Mouse (Mus musculus) C2C12 (cell line): ENCODE measurements around the gene Olfr1185-ps1. TPM values are rescaled to one million over a fixed set of nuclear protein-coding genes. Genes with fewer than 3 reads are reported as not detected.
"Not testable (repeated sequence)": the region's sequence is repeated elsewhere in the genome, so short reads cannot be mapped to it uniquely, and the experiment has no call there.

Experiments
- H3K27me3 ChIP-seq: one replicate; pipeline ENCODE4 v1.6.1; 2011; ENCODE audit not compliant: control insufficient read depth, insufficient read depth, insufficient read length
- H3K36me3 ChIP-seq: one replicate; pipeline ENCODE4 v1.6.1; 2011; ENCODE audit not compliant: control insufficient read depth, insufficient read depth
- H3K4me3 ChIP-seq: one replicate; pipeline ENCODE4 v1.5.1; 2011; ENCODE audit warnings: mild to moderate bottlenecking, control low read depth; ENCODE audit not compliant: poor library complexity, insufficient read depth, severe bottlenecking
- H3K79me2 ChIP-seq: one replicate; pipeline ENCODE4 v1.6.1; 2011; ENCODE audit not compliant: control insufficient read depth, insufficient read depth
- H3K79me3 ChIP-seq: one replicate; pipeline ENCODE4 v1.6.1; 2011; ENCODE audit warnings: low read depth, control low read depth
- H3ac ChIP-seq: one replicate; pipeline ENCODE3; 2011; ENCODE audit warnings: low read depth; ENCODE audit not compliant: control insufficient read depth, insufficient read length
- CEBPB ChIP-seq: IDR thresholded peaks from one replicate; pipeline ENCODE4 v1.6.1; 2011; ENCODE audit warnings: low read depth, mild to moderate bottlenecking, control low read depth, moderate library complexity
- CTCF ChIP-seq: IDR thresholded peaks from one replicate; pipeline ENCODE4 v1.5.1; 2011; ENCODE audit not compliant: control insufficient read depth, insufficient read depth, insufficient read length
- FOSL1 ChIP-seq: IDR thresholded peaks from one replicate; pipeline ENCODE4 v1.8.0; 2011; ENCODE audit warnings: mild to moderate bottlenecking, low read length; ENCODE audit not compliant: poor library complexity, insufficient read depth, severe bottlenecking
- MAX ChIP-seq: IDR thresholded peaks from one replicate; pipeline ENCODE4 v1.6.1; 2011; ENCODE audit warnings: mild to moderate bottlenecking, control low read depth
- MYOD1 ChIP-seq: IDR thresholded peaks from one replicate; pipeline ENCODE4 v1.6.1; 2011; ENCODE audit warnings: low read depth; ENCODE audit not compliant: control insufficient read depth, insufficient read length
- MYOG ChIP-seq: IDR thresholded peaks from one replicate; pipeline ENCODE4 v1.6.1; 2011; ENCODE audit not compliant: control insufficient read depth, insufficient read length; ENCODE audit errors: extremely low read depth
- USF1 ChIP-seq: IDR thresholded peaks from one replicate; pipeline ENCODE4 v1.6.1; 2011; ENCODE audit warnings: low read depth, mild to moderate bottlenecking, control low read depth, moderate library complexity
- long read RNA-seq, 2 experiments: library from polyadenylated mRNA; unstranded; transcript quantifications; one replicate each; pipeline ENCODE4 v2.0.0; 2019 to 2020
- polyA plus RNA-seq: library from polyadenylated mRNA; unstranded; fragments of >200 nt; fragmentation: generic; extraction: Trizol; gene quantifications from one replicate; pipeline ENCODE4 v1.2.1, GENCODE M21; 2012; ENCODE audit warnings: missing spikeins

Gene Olfr1185-ps1
- not detected for polyA plus RNA-seq
- long read RNA-seq, experiment 1: 0 reads
- long read RNA-seq, experiment 2: 0 reads

DNA sequence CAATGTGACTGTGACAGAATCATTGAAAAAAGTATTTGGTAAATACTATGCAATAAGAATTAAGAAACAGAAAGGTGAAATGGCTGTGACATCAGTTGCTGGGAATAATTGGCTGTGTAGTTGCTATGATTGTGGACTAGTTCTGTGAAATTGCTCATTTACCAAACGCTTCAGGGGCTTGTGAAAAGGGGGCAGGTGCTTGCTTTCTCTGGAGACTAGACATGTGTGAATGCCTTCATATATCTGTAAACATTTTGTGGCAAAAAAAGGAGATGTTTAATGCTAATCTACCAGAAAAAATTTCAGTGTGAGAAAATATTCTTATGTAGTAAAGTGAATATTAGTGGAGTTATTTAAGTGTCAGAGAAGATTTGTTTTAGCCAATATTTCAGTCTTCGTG lies at the start of gene Olfr1185-ps1:
Gene Olfr1185-ps1 (plus strand): TSS at position 301 of the 400 bp plus-strand sequence.
- no peak within 1 kb of the TSS for H3ac ChIP-seq
- TF ChIP-seq CTCF (no peak), MYOD1 (no peak), FOSL1 (no peak), MYOG (no peak), USF1 (no peak), MAX (no peak), CEBPB (no peak)

DNA sequence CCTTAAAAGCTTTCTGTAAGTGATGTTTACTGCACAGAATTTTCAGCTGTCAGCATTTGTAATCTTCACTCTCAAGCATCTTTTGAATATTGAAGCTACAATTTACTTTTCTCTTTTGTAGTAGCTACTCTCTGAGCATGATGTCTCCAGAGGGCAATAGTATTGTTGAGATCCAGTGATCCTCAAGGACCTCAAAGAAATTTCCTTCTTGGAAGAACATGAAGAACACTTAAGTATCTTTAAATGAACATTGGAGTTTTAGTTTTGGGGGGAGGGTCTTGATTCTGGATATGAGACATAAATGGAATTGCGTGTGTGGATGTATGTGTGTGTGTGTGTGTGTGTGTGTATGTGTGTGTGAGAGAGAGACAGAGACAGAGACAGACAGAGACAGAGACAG lies 44.1 kb upstream of the Olfr1185-ps1 start, which contains the start of gene Gm13757:
Gene Gm13757 (minus strand): TSS at position 101 of the 400 bp plus-strand sequence.
- H3ac ChIP-seq: no peak within 1 kb of the TSS

More for the DNA sequence above, at the start of gene Olfr1185-ps1:
- H3K79me2 ChIP-seq: no peaks in the 10 kb centered on the region
- no peaks in the 10 kb centered on the region for H3K79me3 ChIP-seq
- no peak within 1 kb of the TSS for H3K4me3 ChIP-seq
- no peaks in the 10 kb centered on the region for H3K27me3 ChIP-seq
- no peaks in the 10 kb centered on the region for H3K36me3 ChIP-seq

DNA sequence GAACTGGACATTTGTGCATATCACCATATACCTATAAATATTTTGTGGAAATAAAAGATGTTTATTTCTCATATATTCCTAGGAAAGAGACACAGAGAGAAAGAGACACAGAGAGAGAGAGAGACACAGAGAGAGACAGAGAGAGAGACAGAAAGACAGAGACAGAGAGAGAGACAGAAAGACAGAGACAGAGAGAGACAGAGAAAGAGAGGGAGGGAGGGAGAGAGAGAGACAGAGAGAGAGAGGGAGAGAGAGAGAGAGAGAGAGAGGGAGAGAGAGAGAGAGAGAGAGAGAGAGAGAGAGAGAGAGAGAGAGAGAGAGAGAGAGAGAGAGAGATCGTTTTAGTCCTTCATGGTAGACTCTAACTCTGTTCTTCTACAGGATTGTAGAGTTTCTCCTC lies 38.6 kb upstream of the Olfr1185-ps1 start, which contains the start of gene Olfr1183:
Gene Olfr1183 (plus strand): TSS at position 301 of the 400 bp plus-strand sequence.
- not testable (repeated sequence) for H3K79me3 ChIP-seq, H3K79me2 ChIP-seq, H3ac ChIP-seq, H3K4me3 ChIP-seq, H3K36me3 ChIP-seq, H3K27me3 ChIP-seq

More for the DNA sequence above, 44.1 kb upstream of the Olfr1185-ps1 start, which contains the start of gene Gm13757:
- TF ChIP-seq MYOD1 (no peak), FOSL1 (no peak), CEBPB (no peak), MAX (no peak)
- Histone ChIP-seq H3K79me3 (no peaks in the 10 kb centered on the region), H3K4me3 (no peak within 1 kb of the TSS), H3K27me3 (no peaks in the 10 kb centered on the region), H3K79me2 (no peaks in the 10 kb centered on the region), H3K36me3 (no peaks in the 10 kb centered on the region)

DNA sequence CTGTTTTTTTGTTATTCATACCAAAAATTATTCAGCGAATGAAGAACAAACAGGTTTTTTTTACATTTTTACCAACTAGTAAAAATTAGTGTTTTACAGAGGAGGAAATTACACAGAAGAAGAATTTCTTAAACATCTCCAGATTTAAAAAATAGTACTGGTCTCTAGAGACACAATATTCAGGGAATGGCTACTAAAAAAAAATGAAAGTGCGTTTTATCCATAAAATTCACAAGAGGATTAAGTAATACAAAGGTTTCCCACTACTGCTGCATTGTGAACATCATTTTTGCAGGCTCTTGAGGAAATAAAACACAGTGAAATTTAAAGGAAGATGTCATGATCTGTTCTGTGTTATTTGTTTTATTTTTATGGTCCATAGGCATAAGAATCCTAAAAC lies 9.8 kb upstream of the Olfr1185-ps1 start, which contains the start of gene Olfr1184:
Gene Olfr1184 (plus strand): TSS at position 301 of the 400 bp plus-strand sequence.
- H3K36me3 ChIP-seq: no peaks in the 10 kb centered on the region
- H3K27me3 ChIP-seq: no peaks in the 10 kb centered on the region
- H3ac ChIP-seq: no peak within 1 kb of the TSS
- H3K4me3 ChIP-seq: no peak within 1 kb of the TSS
- TF ChIP-seq FOSL1: no peak
- TF ChIP-seq CTCF: no peak
- TF ChIP-seq MAX: no peak
- TF ChIP-seq USF1: no peak
- no peak for TF ChIP-seq MYOG
- TF ChIP-seq CEBPB: no peak
- no peak for TF ChIP-seq MYOD1
- H3K79me2 ChIP-seq: no peaks in the 10 kb centered on the region
- no peaks in the 10 kb centered on the region for H3K79me3 ChIP-seq

DNA sequence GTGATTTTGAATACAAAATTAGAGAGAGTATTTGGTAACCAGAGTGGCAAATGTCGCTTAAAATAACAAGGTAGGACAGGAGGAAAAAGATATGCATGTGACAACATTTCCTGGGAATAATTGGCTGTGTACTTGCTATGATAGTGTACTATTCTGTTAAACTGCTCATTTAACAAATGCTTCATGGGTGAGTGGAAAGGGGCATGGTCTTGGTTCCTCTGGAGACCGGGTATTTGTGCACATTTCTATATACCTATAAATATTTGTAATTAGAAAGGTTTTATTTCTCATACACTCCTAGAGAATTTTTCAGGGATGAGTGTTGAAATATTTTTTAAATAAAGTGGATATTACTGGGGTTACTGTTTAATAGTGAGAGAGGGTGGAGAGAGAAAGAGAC lies 25.1 kb downstream of the Olfr1185-ps1 start, which contains the start of gene Olfr1186:
Gene Olfr1186 (plus strand): TSS at position 301 of the 400 bp plus-strand sequence.
- TF ChIP-seq MAX (no peak), FOSL1 (no peak), CEBPB (no peak), MYOD1 (no peak), CTCF (no peak), USF1 (no peak), MYOG (no peak)
- Histone ChIP-seq H3K79me3 (no peaks in the 10 kb centered on the region), H3K4me3 (no peak within 1 kb of the TSS), H3K27me3 (no peaks in the 10 kb centered on the region), H3K79me2 (no peaks in the 10 kb centered on the region), H3ac (no peak within 1 kb of the TSS), H3K36me3 (no peaks in the 10 kb centered on the region)

DNA sequence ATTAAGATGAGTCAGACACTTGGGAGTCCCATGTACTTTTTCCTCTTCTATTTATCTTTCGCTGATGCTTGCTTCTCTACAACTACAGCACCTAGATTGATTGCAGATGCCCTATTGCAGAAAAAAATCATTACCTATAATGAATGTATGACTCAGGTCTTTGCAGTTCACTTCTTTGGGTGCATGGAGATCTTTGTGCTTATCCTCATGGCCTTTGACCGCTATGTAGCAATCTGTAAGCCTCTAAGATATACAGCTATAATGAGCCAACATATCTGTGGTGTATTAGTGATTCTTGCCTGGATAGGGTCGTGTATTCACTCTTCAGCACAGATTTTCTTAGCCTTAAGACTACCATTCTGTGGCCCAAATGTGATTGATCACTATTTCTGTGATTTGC lies 32.6 kb downstream of the Olfr1185-ps1 start:
- Histone ChIP-seq H3ac (no peak overlapping the region), H3K79me3 (no peaks in the 10 kb centered on the region), H3K36me3 (no peaks in the 10 kb centered on the region), H3K4me3 (no peak overlapping the region), H3K79me2 (no peaks in the 10 kb centered on the region), H3K27me3 (no peaks in the 10 kb centered on the region)
- TF ChIP-seq MAX (no peak), CEBPB (no peak), USF1 (no peak), CTCF (no peak), FOSL1 (no peak), MYOD1 (no peak), MYOG (no peak)

Other genes with a start within 250 kb of the Olfr1185-ps1 start
- not detected for gene Olfr1173, start 213.4 kb upstream of the Olfr1185-ps1 start, polyA plus RNA-seq
- not detected for gene Olfr1174-ps, start 178.2 kb upstream of the Olfr1185-ps1 start, polyA plus RNA-seq
- gene Olfr1175-ps, start 166.1 kb upstream of the Olfr1185-ps1 start, polyA plus RNA-seq: not detected
- not detected for gene Olfr1176, start 156.6 kb upstream of the Olfr1185-ps1 start, polyA plus RNA-seq
- not detected for gene Olfr1177-ps, start 146.8 kb upstream of the Olfr1185-ps1 start, polyA plus RNA-seq
- not detected for gene Olfr1178, start 106.3 kb upstream of the Olfr1185-ps1 start, polyA plus RNA-seq
- gene Olfr1179, start 86.9 kb upstream of the Olfr1185-ps1 start, polyA plus RNA-seq: not detected
- gene Olfr1180, start 74.2 kb upstream of the Olfr1185-ps1 start, polyA plus RNA-seq: not detected
- gene Olfr1181, start 67.1 kb upstream of the Olfr1185-ps1 start, polyA plus RNA-seq: not detected
- gene Gm13757, start 44.2 kb upstream of the Olfr1185-ps1 start, polyA plus RNA-seq: not detected
- gene Olfr1183, start 38.5 kb upstream of the Olfr1185-ps1 start, polyA plus RNA-seq: not detected
- gene Olfr1184, start 9.7 kb upstream of the Olfr1185-ps1 start, polyA plus RNA-seq: not detected
- not detected for gene Olfr1186, start 25.2 kb downstream of the Olfr1185-ps1 start, polyA plus RNA-seq
- not detected for gene Olfr1188, start 63.6 kb downstream of the Olfr1185-ps1 start, polyA plus RNA-seq
- not detected for gene Olfr1189, start 93.1 kb downstream of the Olfr1185-ps1 start, polyA plus RNA-seq
- not detected for gene Olfr1191-ps1, start 147.2 kb downstream of the Olfr1185-ps1 start, polyA plus RNA-seq
- gene Olfr1192-ps1, start 155.2 kb downstream of the Olfr1185-ps1 start, polyA plus RNA-seq: not detected
- not detected for gene Olfr1193, start 182.3 kb downstream of the Olfr1185-ps1 start, polyA plus RNA-seq
- gene Olfr1195, start 195.9 kb downstream of the Olfr1185-ps1 start, polyA plus RNA-seq: not detected
- gene Olfr1196, start 211.3 kb downstream of the Olfr1185-ps1 start, polyA plus RNA-seq: not detected
- gene Olfr1197, start 239.0 kb downstream of the Olfr1185-ps1 start, polyA plus RNA-seq: not detected